Mouse (Mus musculus): Measurements from ENCODE around the gene LTO1.

DNA sequence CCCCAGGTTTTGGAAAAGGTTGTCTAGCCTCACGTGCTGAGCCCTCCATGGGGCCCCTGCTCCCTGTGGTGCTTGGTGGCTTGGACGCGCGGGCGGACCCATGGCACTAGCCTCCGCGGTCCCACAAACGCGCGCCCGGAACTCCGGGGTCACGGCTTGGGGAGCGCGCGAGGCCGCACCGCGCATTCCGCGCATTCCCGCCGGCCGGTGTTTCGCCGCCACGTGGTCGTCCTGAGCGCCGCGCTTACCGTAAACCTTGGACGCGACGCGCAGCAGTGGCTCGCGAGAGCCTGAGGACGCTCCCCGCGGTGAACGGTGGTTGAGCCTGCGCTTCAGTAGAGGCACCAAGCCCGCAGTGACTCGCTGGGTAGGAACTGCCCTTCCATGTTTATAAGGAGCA is 28.4 kb downstream of the LTO1 start:
- TF ChIP-seq GATA1 (IDR thresholded peaks at IDR 0.05; ENCODE audit: borderline replicate concordance, low read length) (no peak), FLI1 (IDR thresholded peaks at IDR 0.05; ENCODE audit: low read length) (no peak)
